ENCODE assay signal across 8 mouse cellular contexts in the genomic region with DNA sequence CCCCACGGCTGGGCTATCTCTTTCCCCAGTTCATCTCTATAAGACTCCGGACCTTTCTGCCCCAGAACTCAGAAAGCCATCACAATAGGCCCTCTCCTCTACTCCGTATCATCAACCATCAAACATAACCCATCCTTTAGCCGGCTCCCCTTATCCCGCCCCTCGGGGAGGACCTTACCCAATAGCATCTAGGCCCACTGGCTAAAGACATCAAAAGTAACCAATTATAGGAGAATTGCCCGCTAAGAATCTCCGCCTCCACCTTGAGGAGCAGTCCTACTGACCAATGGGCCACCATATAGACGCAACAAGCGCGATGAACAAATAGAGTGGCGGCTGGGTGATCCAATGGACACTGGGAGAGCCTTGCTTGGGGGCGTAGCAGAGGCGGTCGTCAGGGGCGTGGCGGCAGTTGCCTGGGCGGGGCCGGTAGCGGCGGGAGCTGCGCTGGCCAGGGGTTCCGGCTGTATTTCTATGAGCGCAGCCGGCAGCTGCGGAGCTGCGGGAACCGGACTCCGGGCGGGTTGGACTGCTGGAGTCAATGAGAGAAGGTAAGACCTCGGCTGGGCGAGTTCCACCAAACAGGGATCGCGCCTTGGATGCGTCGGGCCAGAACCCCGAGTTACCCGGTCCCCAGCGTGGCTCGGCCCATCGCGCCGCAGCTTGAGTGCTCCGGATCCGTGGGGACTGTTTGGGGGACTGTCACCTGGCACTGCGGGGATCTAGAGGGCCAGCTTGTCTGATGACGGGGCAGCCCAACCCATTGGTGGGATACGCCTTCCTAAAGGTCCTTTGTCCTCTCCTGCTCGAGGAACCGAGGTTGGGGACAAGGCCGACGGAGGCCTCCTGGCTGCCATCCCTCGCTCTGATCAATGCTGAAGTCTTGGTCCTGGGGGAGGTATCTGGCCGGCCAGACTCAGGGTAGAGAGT. TPM values are rescaled to one million over a fixed set of nuclear protein-coding genes. Genes with fewer than 3 reads are reported as not detected.
A peak's percentile ranks its signal among the peaks of the same experiment; 100 is the strongest.
DNase-seq lines count a peak whose midpoint lies in the region; ATAC-seq and TF ChIP-seq lines count a peak whose summit lies in the region.

A gene (plus strand): TSS at position 411 of the 930 bp plus-strand sequence.

- H3K9me3 ChIP-seq in MEL (replicated peaks; ENCODE audit: insufficient read depth, low read length) = no peaks in the 10 kb centered on the region
- H3K9me3 ChIP-seq in forebrain, postnatal 0 days (ENCODE audit: low read length) = no peaks in the 10 kb centered on the region
- no peaks in the 10 kb centered on the region for H3K9me3 ChIP-seq in lung, embryonic 15.5 days

- TF ChIP-seq CTCF in MEL (IDR thresholded peaks at IDR 0.05 in 2 of 3, conservative IDR thresholded peaks at IDR 0.05 in 1 of 3; ENCODE audit: control insufficient read depth in 1 of 3, insufficient read depth in 1 of 3, low read depth in 2 of 3, low read length in 3 of 3, poor library complexity in 1 of 3, severe bottlenecking in 1 of 3) = no peak
- no peak for TF ChIP-seq CTCF in cerebellum, adult 2 months (IDR thresholded peaks at IDR 0.05; ENCODE audit: borderline replicate concordance, insufficient read depth, low read depth, low read length)
- TF ChIP-seq CTCF in forebrain, postnatal 0 days (IDR thresholded peaks at IDR 0.05; ENCODE audit: low read depth) = 0 out of 2 replicates have a peak, but pooled peaks have one; percentile 12

- H3K9ac ChIP-seq in MEL (ENCODE audit: control insufficient read depth, low read depth, low read length, poor library complexity, severe bottlenecking) = peak within 1 kb of the TSS; percentile 81
- H3K9ac ChIP-seq in forebrain, postnatal 0 days = peak within 1 kb of the TSS; percentile 95
- H3K9ac ChIP-seq in lung, embryonic 15.5 days = peak within 1 kb of the TSS; percentile 84

- under 1% methylated on average over 54 of the region's 54 CpGs for WGBS in cerebellum, adult 2 months
- WGBS in forebrain, postnatal 0 days = 1% methylated on average over 54 of the region's 54 CpGs
- WGBS in lung, embryonic 15.5 days = under 1% methylated on average over 54 of the region's 54 CpGs

- H3K27ac ChIP-seq in MEL (ENCODE audit: control insufficient read depth, low read depth, low read length) = peak within 1 kb of the TSS; percentile 87
- peak within 1 kb of the TSS; percentile 19; the same call in 1 of the 2 replicates for H3K27ac ChIP-seq in cerebellum, adult 2 months (ENCODE audit: insufficient read depth, low read length)
- peak within 1 kb of the TSS; percentile 88 for H3K27ac ChIP-seq in forebrain, postnatal 0 days (ENCODE audit: low read depth, low read length)
- H3K27ac ChIP-seq in lung, embryonic 15.5 days = peak within 1 kb of the TSS; percentile 76

- peak; percentile 100 for ATAC-seq in forebrain, postnatal 0 days
- ATAC-seq in lung, embryonic 15.5 days (ENCODE audit: borderline replicate concordance, extremely low read depth, low FRiP score, low TSS enrichment) = peak; percentile 100

- TF ChIP-seq EP300 in MEL (IDR thresholded peaks at IDR 0.05; ENCODE audit: low read depth in 1 of 2, low read length in 2 of 2) = no peak

- no peaks in the 10 kb centered on the region for H3K27me3 ChIP-seq in MEL (ENCODE audit: control insufficient read depth in 1 of 2, insufficient read depth in 2 of 2, low read length in 2 of 2)
- no peaks in the 10 kb centered on the region for H3K27me3 ChIP-seq in cerebellum, adult 2 months (ENCODE audit: control insufficient read depth, insufficient read depth, low read length)
- no peaks in the 10 kb centered on the region for H3K27me3 ChIP-seq in forebrain, postnatal 0 days (ENCODE audit: insufficient read depth, low read length)
- H3K27me3 ChIP-seq in lung, embryonic 15.5 days = no peaks in the 10 kb centered on the region

- DNase-seq in MEL (ENCODE audit: low read depth, low spot score) = peak; percentile 99
- peak; percentile 100 for DNase-seq in cerebellum, adult 2 months
- DNase-seq in forebrain, postnatal 0 days = peak; percentile 100
- peak; percentile 100 for DNase-seq in heart, postnatal 4 days
- peak; percentile 99 to 100 for DNase-seq in layer of hippocampus, adult 8-10 months (ENCODE audit: low spot score in 2 of 2)
- DNase-seq in ovary, adult 18-20 months (ENCODE audit: low spot score) = peak; percentile 99
- DNase-seq in thymus, postnatal 0 days (ENCODE audit: low spot score) = peak; percentile 99

- peaks cover 25 to 50% of the 10 kb centered on the region in 2 experiments for H3K4me1 ChIP-seq in MEL (ENCODE audit: control insufficient read depth in 1 of 2, insufficient read depth in 2 of 2, low read length in 2 of 2)
- H3K4me1 ChIP-seq in cerebellum, adult 2 months (ENCODE audit: control insufficient read depth, insufficient read depth, low read length) = peaks cover 9% of the 10 kb centered on the region; the same call in 1 of the 2 replicates
- peaks cover 29% of the 10 kb centered on the region for H3K4me1 ChIP-seq in forebrain, postnatal 0 days (ENCODE audit: insufficient read depth)
- peaks cover 27% of the 10 kb centered on the region for H3K4me1 ChIP-seq in lung, embryonic 15.5 days

- H3K4me3 ChIP-seq in MEL (ENCODE audit: control insufficient read depth in 1 of 2, insufficient read depth in 1 of 2, low read depth in 2 of 2, low read length in 2 of 2) = peak within 1 kb of the TSS; percentile 61 to 81
- H3K4me3 ChIP-seq in cerebellum, adult 2 months (replicated peaks; ENCODE audit: insufficient read depth, low read depth, low read length) = peak within 1 kb of the TSS; percentile 77
- peak within 1 kb of the TSS; percentile 86 for H3K4me3 ChIP-seq in forebrain, postnatal 0 days (ENCODE audit: low read depth, low read length)
- H3K4me3 ChIP-seq in lung, embryonic 15.5 days = peak within 1 kb of the TSS; percentile 90

- TF ChIP-seq RAD21 in MEL (IDR thresholded peaks at IDR 0.05; ENCODE audit: low read depth, low read length) = no peak

- H3K4me2 ChIP-seq in forebrain, postnatal 0 days (ENCODE audit: low read depth) = peak within 1 kb of the TSS; percentile 77
- peak within 1 kb of the TSS; percentile 82 for H3K4me2 ChIP-seq in lung, embryonic 15.5 days

- H3K79me2 ChIP-seq in MEL (ENCODE audit: control insufficient read depth, insufficient read depth, low read length, poor library complexity) = peaks cover 37% of the 10 kb centered on the region

- TF ChIP-seq POLR2A in MEL (IDR thresholded peaks at IDR 0.05; ENCODE audit: control insufficient read depth in 1 of 2, insufficient read depth in 1 of 2, low read depth in 1 of 2, low read length in 2 of 2, poor library complexity in 1 of 2) = peak; percentile 63 to 84; a peak in 3 of 4 replicates
- TF ChIP-seq POLR2A in cerebellum, adult 2 months (IDR thresholded peaks at IDR 0.05; ENCODE audit: borderline replicate concordance, insufficient read depth, low read length) = peak; percentile 40; the same call in 1 of the 2 replicates

- peaks cover 0 to 50% of the 10 kb centered on the region in 2 experiments; a peak in 2 of 4 replicates for H3K36me3 ChIP-seq in MEL (ENCODE audit: control insufficient read depth in 1 of 2, insufficient read depth in 2 of 2, low read length in 2 of 2)
- H3K36me3 ChIP-seq in forebrain, postnatal 0 days (ENCODE audit: insufficient read depth) = no peaks in the 10 kb centered on the region
- no peaks in the 10 kb centered on the region for H3K36me3 ChIP-seq in lung, embryonic 15.5 days

TF ChIP-seq in MEL, 35 proteins besides CTCF, POLR2A, EP300 and RAD21 (continues in another document):
- TF ChIP-seq MYC (IDR thresholded peaks at IDR 0.05; ENCODE audit: low read depth, low read length) = no peak
- TF ChIP-seq JUND (IDR thresholded peaks at IDR 0.05; ENCODE audit: low read depth, low read length) = peak; percentile 44; the same call in 1 of the 2 replicates
- TF ChIP-seq SIN3A (IDR thresholded peaks at IDR 0.05; ENCODE audit: low read length) = peak; percentile 44
- no peak for TF ChIP-seq ZKSCAN1 (IDR thresholded peaks at IDR 0.05; ENCODE audit: low read depth, low read length)
- TF ChIP-seq E2F4 (IDR thresholded peaks at IDR 0.05; ENCODE audit: borderline replicate concordance, low read depth, low read length) = no peak
- TF ChIP-seq ZMIZ1 (IDR thresholded peaks at IDR 0.05; ENCODE audit: low read depth, low read length) = no peak
- peak; percentile 64 for TF ChIP-seq TCF12 (IDR thresholded peaks at IDR 0.05; ENCODE audit: low read depth, low read length)
- TF ChIP-seq CHD1 (IDR thresholded peaks at IDR 0.05; ENCODE audit: low read depth, low read length) = no peak
- TF ChIP-seq CHD2 (IDR thresholded peaks at IDR 0.05; ENCODE audit: low read length) = peak; percentile 94
- no peak for TF ChIP-seq USF1 (IDR thresholded peaks at IDR 0.05; ENCODE audit: low read depth, low read length)
- no peak for TF ChIP-seq POLR2AphosphoS5 (IDR thresholded peaks at IDR 0.05; ENCODE audit: borderline replicate concordance, low read depth, low read length)
- TF ChIP-seq MAFK (IDR thresholded peaks at IDR 0.05; ENCODE audit: borderline replicate concordance, low read depth, low read length) = no peak
- TF ChIP-seq SMC3 (IDR thresholded peaks at IDR 0.05; ENCODE audit: low read depth, low read length) = no peak
- TF ChIP-seq GATA1 (IDR thresholded peaks at IDR 0.05; ENCODE audit: low read depth, low read length) = no peak
- peak; percentile 77 for TF ChIP-seq HCFC1 (IDR thresholded peaks at IDR 0.05; ENCODE audit: low read depth, low read length)
- TF ChIP-seq BHLHE40 (IDR thresholded peaks at IDR 0.05; ENCODE audit: borderline replicate concordance, low read depth, low read length) = no peak
- TF ChIP-seq KAT2A (conservative IDR thresholded peaks at IDR 0.05; ENCODE audit: low read depth, low read length) = peak; percentile 55
- TF ChIP-seq MEF2A (IDR thresholded peaks at IDR 0.05; ENCODE audit: extremely low read depth, insufficient replicate concordance, low read depth, low read length, poor library complexity, severe bottlenecking) = no peak
- TF ChIP-seq MXI1 (IDR thresholded peaks at IDR 0.05; ENCODE audit: low read depth, low read length) = peak; percentile 13
- peak; percentile 47; the same call in 1 of the 2 replicates for TF ChIP-seq NRF1 (IDR thresholded peaks at IDR 0.05; ENCODE audit: insufficient read depth, low read depth, low read length, poor library complexity, severe bottlenecking)

RNA-seq across cellular contexts. Expression of the gene that starts here (rescaled TPM):
- 13.6 and 13.7 TPM in 2 replicates for total RNA-seq in MEL (2012; rRNA removed)
- polyA plus RNA-seq in MEL (2012; ENCODE audit: insufficient read depth in 1 of 2, insufficient read length in 2 of 2, low read depth in 1 of 2, low replicate concordance in 2 of 2, missing spikeins in 1 of 2) = 10 to 100 TPM in 1 of 2 experiments, not detected in 1; 32.0 TPM
- polyA plus RNA-seq in cerebellum, adult 2 months (2012; rRNA removed) = 22.0 and 25.3 TPM in 2 replicates
- total RNA-seq in forebrain, postnatal 0 days (2014; rRNA removed) = 66.8 and 88.0 TPM in 2 replicates
- 22.5 and 26.0 TPM in 2 replicates for polyA plus RNA-seq in forebrain, postnatal 0 days (2015; fragmentation: Nextera tagmentation; extraction: Ambion mirVana)
- total RNA-seq in heart, postnatal 4 days (2021) = 10 to 100 TPM; 24.7 to 27.2 TPM
- total RNA-seq in layer of hippocampus, adult 8-10 months (2022) = 10 to 100 TPM; 66.3 to 80.7 (median 73.3) TPM
- 16.5 and 17.1 TPM in 2 replicates for polyA plus RNA-seq in lung, embryonic 15.5 days (2015; fragmentation: Nextera tagmentation; extraction: Ambion mirVana)
- polyA plus RNA-seq in thymus, postnatal 0 days (2015; fragmentation: Nextera tagmentation; extraction: Ambion mirVana) = 14.8 and 15.9 TPM in 2 replicates

Comparison
In these comparisons a context has a peak if more than half of its experiments do, and no peak if none do; other contexts are left out.
1. Peak in every context shown above with its lines: DNase-seq, ATAC-seq, H3K4me3 ChIP-seq and H3K27ac ChIP-seq.
2. H3K27ac ChIP-seq: peak in every context shown above with its lines; median percentile 88 in forebrain, postnatal 0 days; 87 in MEL; 76 in lung, embryonic 15.5 days; 19 in cerebellum, adult 2 months.